Mouse (Mus musculus): ENCODE data around the gene Olfr961.

The Olfr961 gene

DNA sequence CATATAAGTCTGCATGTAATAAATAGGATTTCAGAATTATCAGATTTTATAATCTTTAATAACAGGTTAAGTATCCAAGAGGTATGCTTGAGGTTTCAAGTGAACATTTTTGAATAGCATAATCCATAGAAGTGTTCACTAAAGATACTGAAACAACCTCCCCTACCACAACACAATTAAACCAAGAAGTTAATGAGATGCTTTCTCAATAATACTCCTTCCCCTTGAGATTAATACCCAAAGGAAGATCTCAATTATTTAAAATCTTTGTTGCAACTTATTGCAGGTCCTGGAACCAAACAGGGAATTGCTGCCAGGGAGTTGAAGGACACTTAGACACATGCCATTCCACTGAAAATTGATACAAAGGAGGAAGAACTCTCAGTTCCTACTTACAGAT lies at the start of gene Olfr961:
Gene Olfr961 (plus strand): TSS at position 301 of the 400 bp plus-strand sequence.
- CTCF ChIA-PET: no interaction called here

DNA sequence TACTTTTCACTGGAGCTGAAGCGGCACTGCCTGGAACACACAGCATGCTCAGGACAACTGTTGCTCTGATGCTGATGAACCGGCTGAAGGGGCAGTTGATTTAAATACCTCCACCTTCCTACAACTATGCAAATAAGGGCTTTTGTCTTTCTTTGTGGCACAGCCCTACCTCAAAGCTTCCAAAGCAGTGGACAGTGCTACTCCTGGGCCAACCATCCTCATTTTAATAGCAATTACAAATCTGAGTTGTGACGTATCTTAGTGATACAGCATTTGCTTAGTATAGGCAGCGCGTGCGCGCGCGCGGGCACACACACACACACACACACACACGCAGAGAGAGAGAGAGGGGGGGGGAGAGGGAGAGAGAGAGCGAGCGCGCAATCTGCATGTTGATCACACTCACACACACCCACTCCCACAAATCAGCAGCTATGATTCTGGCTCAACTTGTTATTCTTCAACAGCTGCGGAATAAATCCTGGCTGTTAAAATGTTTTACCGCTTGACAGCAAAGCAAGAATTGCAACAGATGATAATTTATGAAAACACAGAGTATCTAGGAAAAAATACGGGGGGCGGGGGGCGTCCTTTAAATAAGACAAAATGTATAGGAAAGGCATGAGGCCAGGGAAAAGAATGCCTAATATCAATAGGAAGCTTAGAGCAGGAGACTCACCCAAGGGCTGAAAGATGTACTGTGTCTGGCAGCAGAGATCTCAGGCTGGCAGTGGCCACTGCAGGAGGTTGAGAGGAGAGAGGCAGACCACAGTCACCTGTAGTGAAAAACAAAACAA lies 42.2 kb upstream of the Olfr961 start:
- CTCF ChIA-PET: no interaction called here

DNA sequence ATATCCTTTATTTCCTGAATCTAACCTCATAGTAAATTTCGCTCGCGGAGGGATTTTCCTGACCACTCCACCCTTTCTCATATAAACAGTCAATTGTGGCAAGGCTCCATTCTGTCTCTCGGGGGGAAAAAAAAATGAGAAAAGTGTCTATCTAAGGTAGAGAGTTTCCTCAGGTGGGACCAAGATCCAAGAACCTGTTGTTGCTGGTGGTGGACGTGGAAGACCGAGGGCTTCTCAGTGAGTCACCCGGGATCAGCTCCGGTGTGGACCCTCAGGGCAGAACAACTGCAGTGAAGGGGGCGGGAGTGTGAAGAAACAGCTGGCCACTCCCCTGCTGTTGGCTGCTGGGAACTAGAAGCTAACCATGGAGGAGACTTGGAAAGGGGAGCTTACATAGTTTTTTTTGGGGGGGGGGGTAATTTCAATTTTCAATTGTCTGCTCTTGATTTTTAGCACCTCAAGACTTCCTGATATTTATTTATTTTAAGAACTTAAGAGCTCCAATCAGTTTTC lies 41.5 kb upstream of the Olfr961 start:
- CTCF ChIA-PET: no interaction called here

DNA sequence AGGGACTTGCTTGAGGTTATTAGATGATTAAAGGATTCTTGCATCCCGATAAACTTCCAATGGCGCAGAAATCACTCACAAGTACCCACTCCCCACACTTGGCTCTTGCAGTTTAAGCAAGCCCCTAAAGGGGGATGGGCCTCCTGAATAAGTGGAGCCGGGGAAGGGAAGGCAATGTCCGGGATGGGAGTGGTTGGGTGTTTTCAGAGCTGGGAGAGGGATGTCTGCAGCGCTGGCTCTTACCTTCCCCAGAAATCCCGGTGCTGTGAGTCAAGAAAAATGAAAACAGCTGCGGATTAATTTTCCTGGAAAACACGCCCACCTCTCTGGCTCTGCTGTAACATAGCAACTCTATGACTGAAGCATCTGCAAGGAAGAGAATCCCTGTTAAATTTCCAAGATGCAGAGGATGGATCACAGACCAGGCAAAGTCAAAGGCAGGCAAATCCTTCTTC lies 40.9 kb upstream of the Olfr961 start, which contains the start of gene AW551984:
Gene AW551984 (minus strand): TSS at position 405 of the 455 bp plus-strand sequence.
- CTCF ChIA-PET: no interaction called here

DNA sequence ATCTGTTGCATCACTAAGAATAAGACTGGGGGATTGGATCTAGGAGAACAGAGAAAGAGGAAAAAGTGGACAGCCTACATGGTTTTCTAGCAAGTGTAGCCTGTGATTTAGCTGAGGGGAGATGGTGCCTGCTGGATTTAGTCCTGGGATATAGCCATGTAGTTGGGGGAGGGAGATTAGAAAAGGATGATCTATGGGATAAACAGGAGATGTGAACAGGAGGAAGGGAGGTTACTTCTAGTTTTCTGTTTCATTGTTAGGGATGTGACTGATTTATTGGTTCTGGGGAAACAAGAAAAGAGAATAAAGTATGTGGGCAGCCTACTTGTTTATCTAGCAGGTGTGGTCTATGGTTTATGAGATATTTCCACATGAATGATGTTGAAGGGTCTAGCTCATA lies 36.4 kb upstream of the Olfr961 start:
- CTCF ChIA-PET: no interaction called here

DNA sequence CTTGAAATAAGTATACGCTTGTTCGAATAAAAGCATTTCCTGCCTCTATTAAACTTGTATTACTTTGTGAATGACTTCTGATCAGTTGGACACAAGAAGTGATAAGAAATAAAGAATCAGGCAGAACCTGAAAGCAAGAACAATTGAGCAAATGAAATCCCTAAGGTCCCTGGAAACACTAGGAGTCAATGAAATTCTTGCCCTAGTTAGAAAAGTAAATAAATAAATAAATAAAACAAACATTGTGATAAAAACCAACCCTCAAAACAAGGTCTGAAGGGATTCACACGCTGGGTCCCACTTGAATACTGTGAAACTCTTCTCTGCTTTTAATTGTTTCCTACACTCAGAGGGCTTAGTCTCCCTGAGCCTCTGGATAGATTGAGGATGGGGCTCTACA lies 34.5 kb upstream of the Olfr961 start, which contains the start of gene Olfr148:
Gene Olfr148 (plus strand): TSS at position 301 of the 400 bp plus-strand sequence.
- CTCF ChIA-PET: no interaction called here

DNA sequence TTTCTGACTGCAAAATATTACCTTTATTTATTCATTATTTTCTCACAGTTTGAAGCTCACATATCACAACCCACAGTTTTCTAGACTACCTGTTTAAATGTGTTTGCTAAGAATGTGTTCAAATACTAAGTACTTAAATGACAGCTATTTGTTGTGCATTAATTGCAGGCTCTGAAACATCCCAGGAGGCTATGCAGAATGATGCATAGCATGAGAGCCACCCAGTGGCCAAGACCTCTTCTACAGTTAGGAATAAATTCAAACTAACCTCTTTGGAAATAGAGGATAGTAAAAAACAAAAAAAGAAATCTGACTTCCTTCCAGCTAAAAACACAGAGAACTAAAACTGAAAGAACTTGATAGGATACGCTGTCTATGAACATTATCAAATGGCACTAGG lies 32.9 kb upstream of the Olfr961 start:
- CTCF ChIA-PET: no interaction called here

DNA sequence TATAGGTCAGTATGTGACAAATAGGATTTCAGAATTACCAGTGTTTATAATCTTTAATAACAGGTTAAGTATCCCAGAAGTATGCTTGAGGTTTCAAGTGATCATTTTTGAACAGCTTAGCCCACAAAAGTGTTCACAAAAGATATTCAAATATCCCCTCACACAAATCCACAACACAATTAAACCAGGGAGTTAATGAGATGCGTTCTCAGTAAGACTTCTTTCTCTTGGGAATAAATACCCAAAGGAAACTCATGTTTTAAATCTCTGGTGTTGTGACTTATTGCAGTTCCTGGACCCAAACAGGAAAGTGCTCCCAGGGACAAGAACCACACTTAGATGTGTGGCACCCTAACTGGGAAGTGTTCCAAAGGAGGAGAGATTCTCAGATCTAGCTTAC lies 23.8 kb upstream of the Olfr961 start, which contains the start of gene Olfr960:
Gene Olfr960 (plus strand): TSS at position 301 of the 400 bp plus-strand sequence.
- CTCF ChIA-PET: no interaction called here

DNA sequence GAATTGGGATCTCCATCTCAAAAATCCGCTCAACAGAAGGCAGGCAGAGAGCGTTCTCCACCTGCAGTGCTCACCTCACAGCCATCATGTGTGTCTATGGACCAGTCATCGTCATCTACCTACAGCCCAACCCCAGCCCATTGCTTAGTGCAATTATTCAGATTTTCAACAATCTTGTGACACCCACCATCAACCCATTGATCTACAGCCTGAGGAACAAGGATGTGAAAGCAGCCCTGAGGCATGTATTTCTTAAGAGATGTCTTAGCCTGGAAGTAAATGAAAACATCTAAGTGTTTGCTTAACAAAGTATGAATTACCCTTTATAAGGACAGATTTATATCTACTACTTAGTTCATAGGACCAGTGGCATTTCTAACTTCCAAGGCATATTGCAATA lies 21.1 kb upstream of the Olfr961 start:
- CTCF ChIA-PET: no interaction called here

DNA sequence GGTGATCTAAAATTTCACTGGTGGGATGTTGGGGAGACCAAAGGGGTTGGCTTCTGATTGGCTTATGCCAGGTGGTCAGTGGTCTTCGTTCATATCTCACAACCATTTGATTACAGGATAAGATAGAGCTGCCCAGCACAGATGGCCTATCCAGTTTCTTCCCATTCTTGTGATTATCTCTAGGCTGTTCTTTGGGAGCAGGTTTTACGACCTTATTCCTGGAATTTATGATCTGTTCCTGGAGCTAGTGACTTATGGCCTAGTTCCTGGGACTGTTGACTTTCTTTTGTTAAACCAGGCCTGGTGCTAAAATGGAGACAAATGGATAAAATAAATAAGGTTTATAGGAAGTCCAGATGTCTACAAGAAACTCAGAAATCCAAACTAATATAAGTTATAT lies 20.2 kb upstream of the Olfr961 start:
- CTCF ChIA-PET: no interaction called here

DNA sequence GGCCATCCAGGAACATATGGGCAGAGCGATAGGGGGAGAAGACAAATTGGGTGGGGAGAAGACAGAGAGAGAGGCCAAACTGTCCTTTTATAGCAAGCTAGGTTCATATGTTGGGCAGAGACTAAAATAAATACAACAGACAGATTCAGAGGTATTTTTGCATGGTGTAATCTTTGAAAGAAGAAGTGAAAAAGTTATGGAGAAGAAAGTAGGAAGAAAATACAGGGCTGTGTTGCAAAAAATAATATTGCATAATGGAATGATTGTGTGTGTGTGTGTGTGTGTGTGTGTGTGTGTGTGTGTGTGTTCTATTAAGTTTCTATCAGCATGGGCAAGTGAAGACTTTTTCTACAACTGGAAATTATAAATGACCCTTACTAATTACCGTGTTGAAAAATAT lies 15.8 kb upstream of the Olfr961 start:
- CTCF ChIA-PET: no interaction called here

DNA sequence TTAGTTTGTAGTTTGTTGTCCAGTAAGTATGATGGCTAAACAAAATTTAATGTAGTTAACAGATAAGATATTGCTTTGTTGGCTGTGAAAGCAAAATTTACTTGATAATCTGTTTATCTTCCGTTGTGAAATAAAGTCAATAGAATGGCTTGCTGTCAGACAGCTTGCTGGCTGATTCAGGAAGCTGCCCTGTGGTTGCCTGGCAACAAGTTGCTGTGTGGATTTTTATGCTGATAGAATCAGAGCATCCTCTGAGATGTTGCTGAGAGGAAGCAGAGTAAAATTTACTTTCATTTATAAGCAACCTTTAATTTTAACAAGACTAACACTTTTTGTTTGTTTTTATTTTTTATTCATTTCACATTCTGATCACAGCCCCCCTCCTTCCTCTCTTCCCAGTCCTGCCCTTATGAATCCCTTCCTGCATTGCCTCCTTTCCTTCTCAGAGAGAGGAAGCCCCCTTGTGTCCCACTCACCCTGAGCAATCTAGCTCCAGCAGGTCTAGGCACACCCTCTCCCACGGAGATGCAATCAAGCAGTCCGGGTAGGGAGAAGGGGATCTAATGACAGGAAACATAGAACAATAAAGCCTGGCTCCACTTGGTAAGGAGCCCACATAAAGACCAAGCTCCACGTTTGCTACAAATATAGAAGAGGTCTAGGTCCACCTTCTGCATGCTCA lies 10.8 kb upstream of the Olfr961 start:
- CTCF ChIA-PET: no interaction called here

DNA sequence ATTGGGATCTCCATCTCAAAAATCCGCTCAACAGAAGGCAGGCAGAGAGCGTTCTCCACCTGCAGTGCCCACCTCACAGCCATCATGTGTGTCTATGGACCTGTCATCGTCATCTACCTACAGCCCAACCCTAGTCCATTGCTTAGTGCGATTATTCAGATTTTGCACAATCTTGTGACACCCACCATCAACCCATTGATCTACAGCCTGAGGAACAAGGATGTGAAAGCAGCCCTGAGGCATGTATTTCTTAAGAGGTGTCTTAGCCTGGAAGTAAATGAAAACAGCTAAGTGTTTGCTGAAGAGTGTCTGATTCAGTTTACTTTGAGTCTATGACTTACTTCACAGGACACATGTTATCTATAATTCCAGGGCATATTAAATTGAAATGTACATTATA lies 2.5 kb downstream of the Olfr961 start:
- CTCF ChIA-PET: no interaction called here

DNA sequence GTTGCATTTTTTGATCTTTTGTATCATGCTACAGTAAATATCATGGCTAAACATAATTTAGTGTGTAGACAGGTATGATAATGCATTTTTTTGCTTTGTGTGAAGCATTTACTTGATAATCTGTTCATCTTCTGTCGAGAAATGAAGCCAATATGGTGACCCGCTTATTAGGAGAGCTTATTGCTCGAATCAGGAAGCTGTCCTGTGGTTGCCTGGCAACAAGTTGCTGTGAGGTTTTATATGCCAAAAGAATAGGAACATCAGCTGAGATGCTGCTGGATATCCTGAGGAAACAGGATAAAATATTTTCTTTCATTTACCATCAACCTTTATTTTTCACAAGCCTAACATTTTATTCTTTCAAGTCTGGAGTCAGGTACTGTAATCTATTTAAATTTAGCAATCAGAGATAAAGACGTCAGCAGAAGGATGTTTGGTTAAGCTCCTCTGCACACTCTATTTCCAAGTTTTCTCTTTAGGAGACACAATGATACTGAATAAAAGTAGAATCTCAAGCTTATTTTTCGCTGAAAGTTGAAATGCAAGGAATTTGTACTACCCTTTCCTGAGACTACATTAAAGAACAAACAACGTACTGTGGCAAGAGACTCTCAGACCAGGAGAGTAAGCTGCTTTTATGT lies 10.0 kb downstream of the Olfr961 start:
- CTCF ChIA-PET: no interaction called here

DNA sequence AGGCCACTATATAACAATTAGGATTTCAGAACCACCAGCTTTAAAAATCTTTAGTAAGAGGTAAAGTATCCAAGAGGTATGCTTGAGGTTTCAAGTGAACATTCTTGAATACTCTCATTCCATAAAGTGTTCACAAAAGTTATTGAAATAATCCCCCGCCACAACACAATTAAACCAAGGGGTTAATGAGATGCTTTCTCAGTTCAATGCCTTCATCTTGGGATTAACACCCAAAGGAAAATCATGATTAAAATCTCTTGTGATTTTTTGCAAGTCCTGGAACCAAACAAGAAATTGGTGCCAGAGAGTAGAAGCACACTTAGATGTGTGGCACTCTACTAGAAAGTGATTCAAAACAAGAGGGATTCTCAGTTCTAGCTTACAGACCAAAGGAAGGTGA lies 22.0 kb downstream of the Olfr961 start, which contains the start of gene Olfr963:
Gene Olfr963 (plus strand): TSS at position 301 of the 400 bp plus-strand sequence.
- CTCF ChIA-PET: no interaction called here

DNA sequence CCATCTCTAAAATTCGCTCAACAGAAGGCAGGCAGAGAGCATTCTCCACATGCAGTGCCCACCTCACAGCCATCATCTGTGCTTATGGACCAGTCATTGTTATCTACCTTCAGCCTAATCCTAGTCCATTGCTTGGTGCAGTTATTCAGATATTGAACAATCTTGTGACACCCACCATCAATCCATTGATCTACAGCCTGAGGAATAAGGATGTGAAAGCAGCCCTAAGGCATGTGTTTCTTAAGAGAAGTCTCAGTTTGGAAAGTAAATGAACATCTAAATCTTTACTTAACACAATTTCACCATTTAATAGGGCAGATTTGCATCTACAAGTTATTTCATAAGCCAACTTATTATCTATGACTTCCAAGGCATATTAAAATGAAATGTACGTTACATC lies 24.8 kb downstream of the Olfr961 start:
- CTCF ChIA-PET: no interaction called here

DNA sequence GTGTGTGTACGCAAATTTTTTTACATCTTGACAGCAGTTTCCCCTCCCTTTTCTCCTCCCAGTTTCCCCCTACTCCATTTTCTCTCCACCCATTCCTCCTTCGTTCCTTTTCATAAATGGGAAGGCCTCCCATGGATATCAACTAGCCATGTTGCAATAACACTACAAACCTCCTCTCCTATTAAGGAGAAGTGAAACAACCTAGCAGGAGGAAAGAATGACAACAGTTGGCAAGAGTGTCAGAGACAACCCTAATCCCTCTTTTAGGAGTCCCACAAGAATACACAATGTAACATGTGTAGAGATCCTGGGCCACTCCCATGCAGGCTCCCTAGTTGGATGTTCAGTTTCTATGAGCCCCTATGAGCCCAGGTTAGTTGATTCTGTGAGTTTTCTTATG lies 29.9 kb downstream of the Olfr961 start:
- CTCF ChIA-PET: no interaction called here

DNA sequence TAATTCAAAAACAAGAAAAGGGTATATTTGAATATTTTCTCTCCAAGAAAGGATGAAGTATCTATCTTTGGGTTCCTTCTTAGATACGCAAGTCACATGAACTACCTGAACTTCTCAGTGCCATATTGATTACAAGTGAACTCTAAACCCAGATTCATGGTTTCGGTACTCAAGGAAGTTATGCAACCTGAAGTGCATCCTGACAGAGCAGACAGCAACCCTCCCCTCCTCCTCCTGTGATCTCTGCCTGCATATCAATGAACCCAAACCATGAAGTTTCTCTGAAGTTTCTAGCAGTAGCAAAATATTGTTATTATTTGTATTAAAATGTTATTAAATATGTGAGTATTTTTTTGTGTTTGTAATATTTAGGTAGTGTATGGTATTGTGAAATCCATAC lies 33.7 kb downstream of the Olfr961 start:
- CTCF ChIA-PET: no interaction called here

DNA sequence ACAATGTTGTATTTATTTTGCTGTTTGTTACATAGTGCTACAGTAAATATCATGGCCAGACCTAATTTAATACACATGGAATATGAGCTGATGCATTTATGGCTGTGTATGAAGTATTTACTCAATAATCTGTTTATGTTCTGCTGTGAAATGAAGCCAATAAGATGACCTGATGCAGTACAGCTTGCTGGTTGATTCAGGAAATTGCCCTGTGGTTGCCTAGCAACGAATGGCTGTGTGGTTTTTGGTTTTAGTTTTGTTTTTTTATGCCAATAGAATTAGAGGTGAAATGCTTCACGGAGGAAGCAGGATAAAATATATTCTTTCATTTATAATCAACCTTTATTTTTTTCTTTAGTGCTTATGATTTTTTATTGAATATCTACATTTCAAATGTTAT lies 34.4 kb downstream of the Olfr961 start:
- CTCF ChIA-PET: no interaction called here
